Mouse (Mus musculus): ENCODE measurements around the gene Gm20388. TPM values are rescaled to one million over a fixed set of nuclear protein-coding genes. Genes with fewer than 3 reads are reported as not detected.
A peak's percentile ranks its signal among the peaks of the same experiment; 100 is the strongest.
"Not testable (repeated sequence)": the region's sequence is repeated elsewhere in the genome, so short reads cannot be mapped to it uniquely, and the experiment has no call there.

Gm20388 gene
- polyA plus RNA-seq, 1 experiment from 2014 or later, result 7.4 TPM

- H3K36me3 ChIP-seq (ENCODE audit: control insufficient read depth, insufficient read depth, low read length); H3K27ac ChIP-seq (ENCODE audit: low read length); H3K9me3 ChIP-seq (replicated peaks; ENCODE audit: control insufficient read depth, low read length); H3K27me3 ChIP-seq (ENCODE audit: control insufficient read depth, insufficient read depth, low read length); H3K9ac ChIP-seq (ENCODE audit: low read length); H3K4me2 ChIP-seq (ENCODE audit: low read depth, low read length); ATAC-seq (ENCODE audit: insufficient read depth, low FRiP score); H3K4me1 ChIP-seq (ENCODE audit: control insufficient read depth, insufficient read depth, low read length); H3K4me3 ChIP-seq (replicated peaks; ENCODE audit: low read length): not testable (repeated sequence)
- no CpG with 5 or more reads among the region's 40 CpGs for WGBS
Observed at GRCm38 (mm10) chr8:123601457-123601856, 3690.8 kb downstream of the Gm20388 start.

- not testable (repeated sequence) for H3K36me3 ChIP-seq (ENCODE audit: control insufficient read depth, insufficient read depth, low read length); H3K4me1 ChIP-seq (ENCODE audit: control insufficient read depth, insufficient read depth, low read length); H3K4me3 ChIP-seq (replicated peaks; ENCODE audit: low read length); H3K27ac ChIP-seq (ENCODE audit: low read length); H3K9ac ChIP-seq (ENCODE audit: low read length); H3K4me2 ChIP-seq (ENCODE audit: low read depth, low read length); ATAC-seq (ENCODE audit: insufficient read depth, low FRiP score); H3K27me3 ChIP-seq (ENCODE audit: control insufficient read depth, insufficient read depth, low read length); H3K9me3 ChIP-seq (replicated peaks; ENCODE audit: control insufficient read depth, low read length)
- WGBS, result 100% methylated on average over 1 of the region's 5 CpGs
Observed at GRCm38 (mm10) chr8:123612652-123613051, 3702.0 kb downstream of the Gm20388 start.

DNA sequence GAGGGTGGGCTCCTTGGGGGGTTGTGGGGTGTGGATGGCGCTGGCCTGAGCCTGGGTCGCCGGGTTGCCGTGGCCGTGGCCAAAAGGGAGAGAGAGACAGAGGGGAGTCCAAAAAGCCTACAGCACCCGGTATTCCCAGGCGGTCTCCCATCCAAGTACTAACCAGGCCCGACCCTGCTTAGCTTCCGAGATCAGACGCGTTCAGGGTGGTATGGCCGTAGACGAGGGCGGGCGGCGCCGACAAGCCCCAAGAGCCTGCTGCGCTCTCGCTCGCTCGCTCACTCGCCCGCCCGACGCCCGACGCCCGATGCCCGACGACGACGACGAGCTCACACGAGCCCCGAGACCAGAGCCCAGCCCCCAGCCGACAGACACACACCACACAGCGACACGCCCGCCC, 3712.9 kb downstream of the Gm20388 start:
- not testable (repeated sequence) for H3K4me2 ChIP-seq (ENCODE audit: low read depth, low read length); H3K4me1 ChIP-seq (ENCODE audit: control insufficient read depth, insufficient read depth, low read length); H3K27ac ChIP-seq (ENCODE audit: low read length); H3K4me3 ChIP-seq (replicated peaks; ENCODE audit: low read length); H3K36me3 ChIP-seq (ENCODE audit: control insufficient read depth, insufficient read depth, low read length); H3K9me3 ChIP-seq (replicated peaks; ENCODE audit: control insufficient read depth, low read length); H3K27me3 ChIP-seq (ENCODE audit: control insufficient read depth, insufficient read depth, low read length); ATAC-seq (ENCODE audit: insufficient read depth, low FRiP score); H3K9ac ChIP-seq (ENCODE audit: low read length)
- no CpG with 5 or more reads among the region's 39 CpGs for WGBS

GRCm38 (mm10) chr8:123624274-123624673, 3713.6 kb downstream of the Gm20388 start:
- no peak overlapping the region for H3K27ac ChIP-seq (ENCODE audit: low read length)

GRCm38 (mm10) chr8:123624702-123625101, 3714.1 kb downstream of the Gm20388 start:
- no peak overlapping the region for H3K27ac ChIP-seq (ENCODE audit: low read length)
- WGBS, result 45% methylated on average over 1 of the region's 1 CpGs
- no peak overlapping the region for H3K9ac ChIP-seq (ENCODE audit: low read length)
- no peaks in the 10 kb centered on the region for H3K9me3 ChIP-seq (replicated peaks; ENCODE audit: control insufficient read depth, low read length)
- peaks cover 10% of the 10 kb centered on the region for H3K27me3 ChIP-seq (ENCODE audit: control insufficient read depth, insufficient read depth, low read length)
- peaks cover 10% of the 10 kb centered on the region; the same call in 1 of the 2 replicates for H3K4me1 ChIP-seq (ENCODE audit: control insufficient read depth, insufficient read depth, low read length)
- ATAC-seq (ENCODE audit: insufficient read depth, low FRiP score), result no peak
- H3K4me2 ChIP-seq (ENCODE audit: low read depth, low read length), result no peak overlapping the region
- no peak overlapping the region for H3K4me3 ChIP-seq (replicated peaks; ENCODE audit: low read length)
- no peaks in the 10 kb centered on the region for H3K36me3 ChIP-seq (ENCODE audit: control insufficient read depth, insufficient read depth, low read length)

More at GRCm38 (mm10) chr8:123624274-123624673, 3713.6 kb downstream of the Gm20388 start:
- WGBS, result 49% methylated on average over 5 of the region's 5 CpGs
- peaks cover 6% of the 10 kb centered on the region for H3K27me3 ChIP-seq (ENCODE audit: control insufficient read depth, insufficient read depth, low read length)
- no peak overlapping the region for H3K9ac ChIP-seq (ENCODE audit: low read length)
- no peaks in the 10 kb centered on the region for H3K9me3 ChIP-seq (replicated peaks; ENCODE audit: control insufficient read depth, low read length)
- no peak for ATAC-seq (ENCODE audit: insufficient read depth, low FRiP score)
- H3K4me1 ChIP-seq (ENCODE audit: control insufficient read depth, insufficient read depth, low read length), result peaks cover 6% of the 10 kb centered on the region; the same call in 1 of the 2 replicates
- no peak overlapping the region for H3K4me2 ChIP-seq (ENCODE audit: low read depth, low read length)
- no peaks in the 10 kb centered on the region for H3K36me3 ChIP-seq (ENCODE audit: control insufficient read depth, insufficient read depth, low read length)
- H3K4me3 ChIP-seq (replicated peaks; ENCODE audit: low read length), result no peak overlapping the region

DNA sequence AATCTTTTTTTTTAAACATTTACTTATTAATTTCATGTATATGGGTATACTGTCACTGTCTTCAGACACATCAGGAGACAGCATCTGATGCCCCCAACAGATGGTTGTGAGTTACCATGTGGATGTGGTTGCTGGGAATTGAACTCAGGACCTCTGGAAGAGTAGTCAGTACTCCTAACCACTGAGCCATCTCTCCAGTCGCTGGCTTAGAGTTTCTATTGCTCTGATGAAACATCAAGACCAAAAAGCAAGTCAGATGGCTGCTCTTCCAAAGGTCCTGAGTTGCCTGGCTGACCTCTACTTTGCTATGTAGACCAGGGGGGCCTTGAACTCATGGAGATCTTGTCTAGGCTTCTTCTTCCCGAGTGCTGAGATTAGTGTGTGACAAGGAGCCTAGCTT, 3715.1 kb downstream of the Gm20388 start:
- H3K4me1 ChIP-seq (ENCODE audit: control insufficient read depth, insufficient read depth, low read length), result peaks cover 16% of the 10 kb centered on the region
- WGBS, result 31% methylated on average over 2 of the region's 2 CpGs

DNA sequence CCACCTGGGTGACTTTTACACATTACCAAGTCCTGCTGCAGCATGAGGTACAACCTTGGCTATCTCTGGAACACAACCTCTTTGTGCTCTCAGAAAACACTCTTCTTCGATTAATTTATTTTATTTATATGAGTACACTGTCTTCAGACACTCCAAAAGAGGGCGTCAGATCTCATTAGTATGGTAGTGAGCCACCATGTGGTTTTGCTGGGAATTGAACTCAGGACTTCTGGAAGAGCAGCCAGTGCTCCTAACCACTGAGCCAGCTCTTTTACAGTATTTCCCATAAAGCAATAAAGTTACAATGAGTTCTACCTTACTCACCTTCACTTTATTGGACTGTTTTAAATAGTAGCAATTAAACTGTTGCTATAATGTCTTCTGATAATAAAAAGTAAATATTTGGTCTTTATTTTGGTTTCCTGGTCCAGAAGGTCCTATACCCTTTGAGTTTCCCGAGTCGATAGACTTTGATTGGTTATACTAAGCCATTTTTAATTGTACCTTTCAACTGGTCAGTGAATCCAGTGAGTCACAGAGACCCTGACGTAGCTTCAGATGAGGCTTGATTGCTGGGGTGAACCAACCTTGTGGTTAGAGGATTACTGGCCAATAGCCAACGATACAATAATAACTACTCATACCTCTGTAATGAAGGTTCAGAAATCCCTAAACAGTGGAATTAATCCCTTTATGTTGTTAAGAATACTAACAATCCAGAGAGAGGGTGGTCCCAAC, 3716.9 kb downstream of the Gm20388 start:
- H3K9ac ChIP-seq (ENCODE audit: low read length), result no peak overlapping the region
- H3K9me3 ChIP-seq (replicated peaks; ENCODE audit: control insufficient read depth, low read length), result no peaks in the 10 kb centered on the region
- H3K4me1 ChIP-seq (ENCODE audit: control insufficient read depth, insufficient read depth, low read length), result peaks cover 17% of the 10 kb centered on the region
- ATAC-seq (ENCODE audit: insufficient read depth, low FRiP score), result no peak
- no peak overlapping the region for H3K27ac ChIP-seq (ENCODE audit: low read length)
- H3K36me3 ChIP-seq (ENCODE audit: control insufficient read depth, insufficient read depth, low read length), result no peaks in the 10 kb centered on the region
- H3K4me2 ChIP-seq (ENCODE audit: low read depth, low read length), result no peak overlapping the region
- WGBS, result 52% methylated on average over 6 of the region's 6 CpGs
- H3K4me3 ChIP-seq (replicated peaks; ENCODE audit: low read length), result no peak overlapping the region
- peaks cover 10% of the 10 kb centered on the region for H3K27me3 ChIP-seq (ENCODE audit: control insufficient read depth, insufficient read depth, low read length)

More for the DNA sequence above, 3715.1 kb downstream of the Gm20388 start:
- H3K27me3 ChIP-seq (ENCODE audit: control insufficient read depth, insufficient read depth, low read length), result peaks cover 10% of the 10 kb centered on the region
- H3K9me3 ChIP-seq (replicated peaks; ENCODE audit: control insufficient read depth, low read length), result no peaks in the 10 kb centered on the region
- H3K4me3 ChIP-seq (replicated peaks; ENCODE audit: low read length), result no peak overlapping the region
- H3K9ac ChIP-seq (ENCODE audit: low read length), result no peak overlapping the region
- H3K27ac ChIP-seq (ENCODE audit: low read length), result no peak overlapping the region
- no peak overlapping the region for H3K4me2 ChIP-seq (ENCODE audit: low read depth, low read length)
- no peaks in the 10 kb centered on the region for H3K36me3 ChIP-seq (ENCODE audit: control insufficient read depth, insufficient read depth, low read length)
- no peak for ATAC-seq (ENCODE audit: insufficient read depth, low FRiP score)

DNA sequence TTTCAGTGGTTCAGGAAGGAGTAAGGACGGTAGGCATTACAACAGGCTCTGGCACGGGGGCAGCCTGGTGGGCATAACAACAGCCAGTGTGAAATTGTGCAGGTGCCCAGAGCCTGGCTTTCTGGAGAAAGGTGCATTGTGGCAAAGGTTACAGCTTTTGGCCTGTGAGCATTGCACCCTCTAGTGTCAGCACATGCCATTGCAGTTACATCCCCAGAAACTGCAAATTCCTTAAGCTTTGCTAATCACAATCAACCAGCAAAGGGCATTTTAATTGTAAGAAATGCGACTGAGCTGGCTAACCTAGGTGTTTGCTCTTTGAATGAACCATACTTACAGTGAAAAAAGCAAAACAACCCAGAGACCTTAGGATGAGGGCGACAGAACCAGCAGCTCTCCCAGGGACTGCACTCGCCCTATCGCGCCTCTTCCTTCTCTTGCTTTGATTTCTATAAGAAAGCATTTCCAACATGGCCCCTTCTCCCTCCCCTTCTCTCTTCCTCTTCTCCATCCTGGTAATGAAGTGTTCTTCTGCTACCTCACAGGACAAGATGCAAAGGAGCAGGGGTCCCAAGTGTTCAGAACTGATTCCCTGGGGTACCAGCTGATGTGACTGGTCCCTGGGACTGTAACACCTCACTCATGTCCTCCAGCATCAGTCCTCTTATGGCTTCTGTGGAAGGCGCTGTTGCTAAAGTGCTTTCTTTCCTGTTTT, 3717.8 kb downstream of the Gm20388 start:
- 0 out of 2 replicates have a peak overlapping the region, but pooled peaks have one; percentile 48 for H3K9ac ChIP-seq (ENCODE audit: low read length)
- H3K36me3 ChIP-seq (ENCODE audit: control insufficient read depth, insufficient read depth, low read length), result no peaks in the 10 kb centered on the region
- ATAC-seq (ENCODE audit: insufficient read depth, low FRiP score), result no peak
- H3K4me1 ChIP-seq (ENCODE audit: control insufficient read depth, insufficient read depth, low read length), result peaks cover 17% of the 10 kb centered on the region
- peaks cover 14% of the 10 kb centered on the region for H3K27me3 ChIP-seq (ENCODE audit: control insufficient read depth, insufficient read depth, low read length)
- WGBS, result 1% methylated on average over 8 of the region's 8 CpGs
- H3K4me3 ChIP-seq (replicated peaks; ENCODE audit: low read length), result peak overlapping the region; percentile 37
- no peaks in the 10 kb centered on the region for H3K9me3 ChIP-seq (replicated peaks; ENCODE audit: control insufficient read depth, low read length)
- H3K4me2 ChIP-seq (ENCODE audit: low read depth, low read length), result peak overlapping the region; percentile 67
- no peak overlapping the region for H3K27ac ChIP-seq (ENCODE audit: low read length)
